Mouse (Mus musculus) bone marrow, adult 2 months (tissue): ENCODE measurements around the gene Hamp. TPM values are rescaled to one million over a fixed set of nuclear protein-coding genes. Genes with fewer than 3 reads are reported as not detected.

Experiments
- H3K27ac ChIP-seq: fragments of 200-500 bp; 2 replicates; pipeline ENCODE4 v1.5.1; 2012; ENCODE audit warnings: low read depth, mild to moderate bottlenecking, control low read depth, inconsistent platforms, low read length; ENCODE audit not compliant: control insufficient read depth, poor library complexity, insufficient read depth
- H3K4me1 ChIP-seq: fragments of 200-500 bp; 2 replicates; pipeline ENCODE4 v1.6.1; 2011; ENCODE audit warnings: low read length; ENCODE audit not compliant: control insufficient read depth, insufficient read depth
- H3K4me3 ChIP-seq: fragments of 200-500 bp; replicated peaks from 2 replicates; pipeline ENCODE3; 2011; ENCODE audit warnings: mild to moderate bottlenecking, low read depth, low read length, control low read depth; ENCODE audit not compliant: control insufficient read depth
- CTCF ChIP-seq: fragments of 200-500 bp; IDR thresholded peaks from 2 replicates; pipeline ENCODE4 v1.5.1; 2011; ENCODE audit warnings: low read length, control low read depth; ENCODE audit not compliant: control insufficient read depth, insufficient read depth
- POLR2A ChIP-seq: fragments of 200-500 bp; IDR thresholded peaks from 2 replicates; pipeline ENCODE4 v1.6.1; 2011; ENCODE audit warnings: low read depth, mild to moderate bottlenecking, control low read depth, low read length, borderline replicate concordance; ENCODE audit not compliant: control insufficient read depth
- WGBS: fragments of 180-500 bp; shearing (Covaris S2); methylation state at CpG from one replicate; pipeline ENCODE4 v1.1.7; 2018; 5-methylcytosine and 5-hydroxymethylcytosine counted together
- polyA plus RNA-seq: library from polyadenylated mRNA; stranded (reverse); fragments of >200 nt; gene quantifications from 2 replicates; pipeline ENCODE4 v1.2.4, GENCODE M21; 2011; ENCODE audit warnings: low replicate concordance; ENCODE audit not compliant: missing spikeins, insufficient read depth, insufficient read length

The Hamp gene
- polyA plus RNA-seq, 1 experiment: 42.2 TPM

- Histone ChIP-seq H3K27ac (no peak overlapping the region), H3K4me1 (no peaks in the 10 kb centered on the region; the same call in 1 of the 2 replicates), H3K4me3 (peak overlapping the region; percentile 57)
- 10% methylated on average over 25 of the region's 26 CpGs for WGBS
- TF ChIP-seq POLR2A (no peak), CTCF (no peak)
Measured at GRCm38 (mm10) chr7:30908277-30908991, 35.4 kb downstream of the Hamp start.

- TF ChIP-seq POLR2A: no peak
- TF ChIP-seq CTCF: peak; percentile 69
- 18% methylated on average over 4 of the region's 4 CpGs for WGBS
- Histone ChIP-seq H3K4me1 (no peaks in the 10 kb centered on the region), H3K27ac (no peak overlapping the region), H3K4me3 (no peak overlapping the region)
Measured at GRCm38 (mm10) chr7:30904042-30904441, 39.8 kb downstream of the Hamp start.

GRCm38 (mm10) chr7:30895217-30895616 lies 48.6 kb downstream of the Hamp start:
- no peak for TF ChIP-seq POLR2A
- TF ChIP-seq CTCF: no peak
- peak overlapping the region; percentile 45 for H3K27ac ChIP-seq
- H3K4me1 ChIP-seq: peaks cover 3% of the 10 kb centered on the region; the same call in 1 of the 2 replicates
- H3K4me3 ChIP-seq: no peak overlapping the region
- WGBS: 38% methylated on average over 3 of the region's 3 CpGs

GRCm38 (mm10) chr7:30892515-30892914 lies 51.3 kb downstream of the Hamp start:
- H3K27ac ChIP-seq: no peak overlapping the region
- H3K4me3 ChIP-seq: no peak overlapping the region
- no peak for TF ChIP-seq CTCF
- TF ChIP-seq POLR2A: no peak
- peaks cover 5% of the 10 kb centered on the region; the same call in 1 of the 2 replicates for H3K4me1 ChIP-seq
- 73% methylated on average over 3 of the region's 3 CpGs for WGBS

Other genes starting within 250 kb of the Hamp start
- gene 2200002J24Rik, start 245.1 kb downstream of the Hamp start, polyA plus RNA-seq: not detected in 2 replicates
- 0.95 TPM in 1 of 2 replicates, not detected in the other for gene Atp4a, start 231.8 kb downstream of the Hamp start, polyA plus RNA-seq
- 49.6 and 95.6 TPM in 2 replicates for gene Tmem147, start 214.5 kb downstream of the Hamp start, polyA plus RNA-seq
- not detected in 2 replicates for gene Gapdhs, start 200.4 kb downstream of the Hamp start, polyA plus RNA-seq
- 3.5 and 6.4 TPM in 2 replicates for gene Sbsn, start 192.6 kb downstream of the Hamp start, polyA plus RNA-seq
- 3.1 TPM in 1 of 2 replicates, not detected in the other for gene Dmkn, start 180.3 kb downstream of the Hamp start, polyA plus RNA-seq
- gene Krtdap, start 156.1 kb downstream of the Hamp start, polyA plus RNA-seq: not detected in 2 replicates
- gene Ffar2, start 120.3 kb downstream of the Hamp start, polyA plus RNA-seq: 3.6 and 18.3 TPM in 2 replicates
- gene Ffar3, start 87.9 kb downstream of the Hamp start, polyA plus RNA-seq: not detected in 2 replicates
- gene Ffar1, start 82.5 kb downstream of the Hamp start, polyA plus RNA-seq: 2.1 and 4.9 TPM in 2 replicates
- 24.0 and 59.4 TPM in 2 replicates for gene Cd22, start 63.7 kb downstream of the Hamp start, polyA plus RNA-seq
- gene Mag, start 29.2 kb downstream of the Hamp start, polyA plus RNA-seq: 1.1 and 7.2 TPM in 2 replicates
- gene Hamp2, start 19.4 kb downstream of the Hamp start, polyA plus RNA-seq: not detected in 2 replicates
- gene Usf2, start 12.8 kb upstream of the Hamp start, polyA plus RNA-seq: 88.9 and 89.6 TPM in 2 replicates
- 0.81 and 4.2 TPM in 2 replicates for gene Lsr, start 29.4 kb upstream of the Hamp start, polyA plus RNA-seq
- 0.75 TPM in 1 of 2 replicates, not detected in the other for gene Fam187b, start 29.8 kb upstream of the Hamp start, polyA plus RNA-seq
- gene Fxyd5, start 98.4 kb upstream of the Hamp start, polyA plus RNA-seq: 85.0 and 239 TPM in 2 replicates
- not detected in 2 replicates for gene Fxyd7, start 107.4 kb upstream of the Hamp start, polyA plus RNA-seq
- gene Fxyd1, start 113.2 kb upstream of the Hamp start, polyA plus RNA-seq: 7.8 and 16.2 TPM in 2 replicates
- 0.23 and 2.3 TPM in 2 replicates for gene Lgi4, start 115.3 kb upstream of the Hamp start, polyA plus RNA-seq
- gene Fxyd3, start 132.7 kb upstream of the Hamp start, polyA plus RNA-seq: not detected in 2 replicates
- 38.2 and 59.6 TPM in 2 replicates for gene Hpn, start 171.3 kb upstream of the Hamp start, polyA plus RNA-seq
- gene Scn1b, start 183.0 kb upstream of the Hamp start, polyA plus RNA-seq: 4.3 and 6.2 TPM in 2 replicates
- gene Gramd1a, start 211.9 kb upstream of the Hamp start, polyA plus RNA-seq: 73.7 and 144 TPM in 2 replicates